Mouse (Mus musculus) megakaryocyte, embryonic 14.5 days (primary cell): ENCODE results near the gene Magohb. TPM values are rescaled to one million over a fixed set of nuclear protein-coding genes. Genes with fewer than 3 reads are reported as not detected.

Experiments used
- H3K27me3 ChIP-seq: replicated peaks from 2 replicates; pipeline ENCODE3; 2012; ENCODE audit warnings: inconsistent platforms
- H3K36me3 ChIP-seq: replicated peaks from 2 replicates; pipeline ENCODE3; 2012; ENCODE audit warnings: low read length, inconsistent platforms, mixed read lengths
- H3K4me1 ChIP-seq: 2 replicates; pipeline ENCODE4 v1.6.1; 2012; ENCODE audit warnings: inconsistent platforms
- H3K4me3 ChIP-seq: replicated peaks from 2 replicates; pipeline ENCODE3; 2012; ENCODE audit warnings: moderate library complexity, mild to moderate bottlenecking, inconsistent platforms
- H3K9me3 ChIP-seq: 2 replicates; pipeline ENCODE4 v1.6.1; 2012; ENCODE audit warnings: inconsistent platforms
- FLI1 ChIP-seq: IDR thresholded peaks from 2 replicates; pipeline ENCODE4 v1.6.1; 2012; ENCODE audit warnings: low read length, inconsistent platforms, mixed read lengths
- GATA1 ChIP-seq: IDR thresholded peaks from 3 replicates; pipeline ENCODE4 v1.6.1; 2012; ENCODE audit warnings: mixed read lengths, low read length, inconsistent platforms, borderline replicate concordance
- polyA plus RNA-seq: library from polyadenylated mRNA; stranded (reverse); fragments of >175 nt; gene quantifications from 2 replicates; pipeline ENCODE4 v1.2.3, GENCODE M21; 2012; ENCODE audit warnings: low replicate concordance; ENCODE audit not compliant: insufficient read depth

The Magohb gene
- not detected in 2 replicates for polyA plus RNA-seq

DNA sequence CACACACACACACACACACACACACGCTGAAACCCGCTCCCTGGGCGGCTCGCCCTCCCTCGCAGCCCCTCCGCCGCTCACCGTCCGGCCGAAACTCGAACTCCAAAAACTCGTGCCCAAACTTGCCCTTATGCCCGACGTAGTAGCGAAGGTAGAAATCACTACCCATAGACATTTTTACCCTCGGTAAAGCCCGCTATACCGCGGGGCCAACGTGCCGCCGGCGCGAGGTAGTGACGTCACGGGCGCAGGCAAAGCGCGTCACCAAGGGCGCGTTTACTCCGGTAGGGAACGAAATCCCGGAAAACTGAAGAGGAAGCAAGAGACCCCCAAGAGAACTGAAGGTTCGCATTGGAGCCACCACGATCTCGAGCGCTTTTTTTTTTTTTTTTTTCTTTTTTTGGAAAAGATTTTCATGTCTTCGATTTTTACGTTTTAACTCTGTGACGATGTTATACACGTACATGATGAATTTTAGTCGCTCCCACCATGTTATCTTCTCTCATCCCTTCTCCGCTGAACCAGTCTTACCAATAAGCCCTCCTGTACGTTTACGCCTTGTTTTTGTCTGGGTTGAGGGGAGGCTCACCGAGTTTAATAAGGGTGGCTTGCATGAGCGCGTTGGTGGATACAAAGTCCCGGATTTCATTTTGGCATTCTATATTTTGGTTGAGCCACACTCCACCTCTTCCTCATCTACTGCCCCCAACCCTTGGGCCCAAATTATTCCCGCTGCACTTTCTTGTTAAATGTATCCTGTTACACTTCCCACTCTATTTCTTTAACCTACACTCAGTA is at the start of gene Magohb:
Magohb (minus strand) TSS at position 254 of the 798 bp plus-strand sequence.
- Histone ChIP-seq H3K4me3 (peak within 1 kb of the TSS; percentile 94), H3K9me3 (no peaks in the 10 kb centered on the region), H3K36me3 (peaks cover 2% of the 10 kb centered on the region), H3K27me3 (no peaks in the 10 kb centered on the region), H3K4me1 (peaks cover 38% of the 10 kb centered on the region)
- TF ChIP-seq GATA1: no peak
- no peak for TF ChIP-seq FLI1

DNA sequence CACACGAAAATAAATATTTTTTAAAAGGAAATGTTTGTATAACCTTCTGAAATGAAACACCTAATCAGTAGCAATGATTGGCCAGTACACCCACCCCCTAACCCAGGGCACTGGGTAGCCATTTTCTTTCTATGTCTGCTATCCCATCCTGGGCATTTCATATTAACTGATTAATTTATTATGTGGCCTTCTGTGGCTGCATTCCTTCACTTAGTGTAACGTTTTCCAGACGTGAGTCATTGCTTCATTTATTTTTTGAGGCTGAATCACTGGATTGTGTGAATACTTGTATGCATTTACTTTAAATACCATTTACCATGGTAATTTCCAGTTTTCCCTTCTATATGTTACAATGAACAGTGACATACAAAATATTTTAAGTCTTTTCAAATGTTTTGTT is 47.0 kb upstream of the Magohb start:
- Histone ChIP-seq H3K27me3 (peaks cover 13% of the 10 kb centered on the region), H3K4me3 (no peak overlapping the region), H3K4me1 (peaks cover 8% of the 10 kb centered on the region; the same call in 1 of the 2 replicates), H3K9me3 (peaks cover 9% of the 10 kb centered on the region), H3K36me3 (no peaks in the 10 kb centered on the region)
- no peak for TF ChIP-seq GATA1

DNA sequence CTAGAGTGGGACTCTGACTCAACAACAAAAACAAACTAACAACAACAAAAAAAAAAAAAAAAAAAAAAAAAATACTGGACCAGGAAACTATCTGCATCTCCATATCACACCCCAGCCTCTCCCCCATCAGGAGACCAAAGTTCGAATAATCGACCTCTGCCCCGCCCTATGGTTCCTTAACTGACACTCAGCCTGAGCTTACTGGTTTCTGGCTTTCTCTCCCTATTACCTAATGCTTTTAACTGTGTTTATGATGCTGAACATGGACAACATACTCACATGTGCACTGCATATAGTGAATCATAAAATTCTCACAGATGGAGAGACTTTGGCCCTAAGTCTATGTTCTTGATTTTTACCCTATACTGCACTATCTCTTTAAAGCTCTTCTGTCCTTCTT is 46.3 kb upstream of the Magohb start:
- TF ChIP-seq FLI1: no peak
- TF ChIP-seq GATA1: no peak
- Histone ChIP-seq H3K4me3 (no peak overlapping the region), H3K36me3 (no peaks in the 10 kb centered on the region), H3K27me3 (peaks cover 7% of the 10 kb centered on the region), H3K9me3 (peaks cover 9% of the 10 kb centered on the region), H3K4me1 (peaks cover 6% of the 10 kb centered on the region; the same call in 1 of the 2 replicates)

DNA sequence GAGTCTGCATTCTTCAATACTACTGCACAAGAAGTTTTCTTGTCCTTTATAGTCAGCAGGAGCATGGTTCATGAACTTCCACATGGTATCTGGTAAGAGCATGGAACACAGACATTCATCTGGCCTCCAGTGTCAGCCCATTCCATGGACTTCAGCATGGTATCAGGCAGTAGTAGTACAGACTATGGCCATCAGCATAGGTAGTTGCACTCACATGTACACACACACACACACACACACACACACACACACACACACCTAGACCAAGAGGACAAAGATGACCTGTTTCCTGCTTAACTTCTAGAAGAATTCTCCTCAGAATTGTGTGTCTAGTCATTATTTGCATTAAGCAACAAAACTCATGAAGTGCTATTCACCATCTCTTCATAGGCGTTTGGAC is 45.7 kb upstream of the Magohb start:
- Histone ChIP-seq H3K9me3 (peaks cover 9% of the 10 kb centered on the region), H3K4me3 (no peak overlapping the region), H3K27me3 (peaks cover 4% of the 10 kb centered on the region), H3K4me1 (peaks cover 3% of the 10 kb centered on the region; the same call in 1 of the 2 replicates), H3K36me3 (no peaks in the 10 kb centered on the region)
- TF ChIP-seq GATA1: no peak
- no peak for TF ChIP-seq FLI1

DNA sequence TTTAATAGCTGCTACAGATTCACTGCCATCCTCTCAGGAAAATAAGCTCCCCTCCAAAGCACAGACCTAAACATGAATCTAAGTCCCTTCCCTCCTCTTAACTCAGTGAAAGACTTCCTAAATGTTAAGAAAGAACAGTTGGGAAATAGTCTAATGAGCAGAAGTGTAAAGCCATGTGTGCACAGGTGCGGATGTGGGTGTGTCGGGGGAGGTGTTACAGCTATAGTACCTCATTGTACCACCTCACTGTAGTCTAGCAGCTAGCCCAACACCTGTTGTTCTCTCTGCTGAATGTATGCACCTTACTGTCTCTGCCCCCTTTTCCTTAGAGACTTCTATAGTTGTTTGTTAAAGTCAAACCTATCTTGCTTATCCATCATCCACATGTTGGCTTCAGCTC is 34.0 kb upstream of the Magohb start:
- Histone ChIP-seq H3K36me3 (no peaks in the 10 kb centered on the region), H3K27me3 (peaks cover 4% of the 10 kb centered on the region), H3K9me3 (no peaks in the 10 kb centered on the region), H3K4me1 (peaks cover 3% of the 10 kb centered on the region), H3K4me3 (no peak overlapping the region)
- TF ChIP-seq GATA1 (no peak), FLI1 (no peak)

DNA sequence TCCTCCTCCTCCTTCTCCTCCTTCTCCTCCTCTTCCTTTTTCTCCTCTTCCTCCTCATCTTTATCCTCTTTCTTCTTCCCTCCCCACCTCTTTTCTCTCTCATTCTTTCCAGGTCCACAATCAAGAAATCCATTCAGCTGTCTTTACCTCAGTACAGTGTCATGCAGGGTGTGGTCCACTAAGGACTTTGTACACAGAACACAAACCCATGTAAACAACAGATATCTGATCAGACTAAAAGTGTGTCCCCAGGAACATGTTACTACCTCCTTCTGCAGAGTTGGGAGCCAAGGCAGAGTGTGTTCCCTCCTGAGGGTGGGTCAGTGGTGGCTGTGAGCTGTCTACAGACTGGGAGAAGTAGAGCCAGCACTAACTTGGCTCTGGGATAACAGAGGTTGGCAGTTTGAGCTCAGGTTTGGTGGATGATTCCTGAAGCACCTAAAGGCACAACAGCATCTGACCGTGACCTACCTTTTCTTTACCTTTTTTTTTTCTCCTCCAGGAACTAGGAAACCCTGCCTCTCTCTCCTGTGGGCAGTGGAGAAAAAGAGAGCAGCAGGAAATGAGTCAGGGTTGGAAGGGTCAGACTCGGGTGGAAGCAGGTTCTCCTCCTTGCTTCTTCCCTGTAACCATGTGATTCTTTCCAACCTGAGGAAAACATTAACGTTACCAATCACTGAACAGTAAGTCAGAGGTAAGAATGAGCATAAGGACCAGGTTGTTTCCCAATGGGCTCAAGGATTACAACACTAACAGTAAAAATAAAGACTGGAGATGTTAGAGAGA is 29.0 kb upstream of the Magohb start:
- no peak for TF ChIP-seq GATA1
- no peak for TF ChIP-seq FLI1
- Histone ChIP-seq H3K9me3 (no peaks in the 10 kb centered on the region), H3K4me3 (no peak overlapping the region), H3K27me3 (peaks cover 14% of the 10 kb centered on the region), H3K36me3 (no peaks in the 10 kb centered on the region), H3K4me1 (peaks cover 12% of the 10 kb centered on the region)

DNA sequence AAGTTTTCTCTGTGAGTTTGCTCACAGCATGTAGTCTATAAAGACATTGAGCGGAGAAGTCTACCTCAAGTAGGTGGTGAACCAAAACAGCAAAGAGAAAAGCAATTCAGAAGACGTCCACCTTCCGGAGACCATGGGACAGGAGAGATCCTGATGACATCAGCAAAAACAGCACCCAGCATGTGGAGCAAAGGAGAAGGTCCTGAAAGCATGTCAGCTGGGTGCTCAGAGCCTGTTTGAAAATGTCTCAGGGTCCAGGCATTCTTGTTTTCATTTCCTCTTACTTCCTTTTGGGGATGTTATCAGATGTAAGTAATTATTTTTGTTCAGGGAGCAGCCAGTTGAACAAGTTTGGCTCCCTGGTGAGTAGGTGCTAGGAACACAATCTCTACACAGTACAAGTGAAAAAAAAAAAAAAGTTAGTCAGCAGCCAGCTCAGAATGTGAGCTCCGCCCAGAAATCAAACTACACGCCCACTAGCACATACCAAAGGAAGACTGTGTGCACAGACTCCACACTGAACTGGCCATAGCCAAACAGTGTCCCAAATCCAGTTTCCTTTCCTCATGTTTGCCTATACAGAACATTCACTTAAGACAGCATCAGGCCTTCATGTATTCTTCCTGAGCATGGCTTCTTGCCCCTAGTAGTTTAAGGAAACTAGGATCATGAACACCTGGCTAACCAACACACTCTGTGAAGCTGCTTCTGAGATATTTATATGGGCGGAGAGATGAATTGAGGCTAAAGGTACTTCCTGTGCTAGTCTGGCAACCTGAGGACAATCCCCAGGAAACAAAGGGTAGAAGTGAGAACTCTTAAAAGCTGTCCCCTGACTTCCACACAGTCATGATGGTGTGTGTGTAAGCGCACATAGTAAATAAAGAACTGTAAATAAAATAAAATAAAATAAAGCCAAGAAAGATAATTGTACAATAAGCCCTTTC is 23.4 kb upstream of the Magohb start:
- no peaks in the 10 kb centered on the region for H3K36me3 ChIP-seq
- H3K9me3 ChIP-seq: no peaks in the 10 kb centered on the region
- H3K27me3 ChIP-seq: peaks cover 15% of the 10 kb centered on the region
- H3K4me1 ChIP-seq: peaks cover 8% of the 10 kb centered on the region
- no peak for TF ChIP-seq GATA1
- TF ChIP-seq FLI1: no peak
- no peak overlapping the region for H3K4me3 ChIP-seq

DNA sequence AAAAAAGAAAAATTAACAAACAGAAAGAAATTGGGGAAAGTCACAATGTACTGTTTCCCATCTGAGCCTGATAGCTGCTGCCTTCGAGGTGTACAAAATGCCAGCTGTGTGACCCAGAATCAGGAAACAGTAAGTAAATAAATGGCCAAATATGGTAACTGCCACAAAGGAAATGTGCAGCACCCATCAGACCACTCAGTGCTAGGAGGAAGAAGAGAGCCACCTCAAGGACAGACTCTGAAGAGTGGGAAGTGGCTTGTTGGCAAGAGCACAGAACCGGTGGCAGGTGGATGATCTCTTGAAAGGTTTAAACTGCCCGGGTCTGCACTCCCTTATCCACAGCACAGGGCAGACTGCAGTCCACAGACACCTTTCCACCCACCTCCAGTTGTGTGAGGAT is 15.0 kb upstream of the Magohb start:
- Histone ChIP-seq H3K9me3 (no peaks in the 10 kb centered on the region), H3K36me3 (no peaks in the 10 kb centered on the region), H3K4me1 (peaks cover 13% of the 10 kb centered on the region), H3K4me3 (no peak overlapping the region), H3K27me3 (peaks cover 6% of the 10 kb centered on the region)
- TF ChIP-seq FLI1 (no peak), GATA1 (no peak)

DNA sequence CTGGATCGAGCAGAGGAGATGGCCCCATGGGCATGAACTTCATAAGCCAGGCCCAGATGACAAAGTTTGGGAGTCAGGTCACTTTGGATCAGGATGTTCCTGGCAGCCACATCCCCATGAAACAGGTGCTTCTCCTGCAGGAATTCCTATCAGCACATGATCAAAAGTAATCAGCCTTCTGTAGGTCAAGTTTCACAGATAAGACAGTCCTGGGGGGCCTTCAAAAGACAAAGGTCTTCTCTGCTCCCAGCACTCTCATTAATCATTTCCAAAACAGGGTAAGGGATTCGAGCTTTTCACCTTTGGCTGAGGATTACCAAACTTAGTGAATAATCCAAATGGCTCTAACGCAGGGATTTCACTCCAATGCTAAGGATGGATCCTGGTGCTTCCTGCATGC is 11.7 kb upstream of the Magohb start:
- Histone ChIP-seq H3K9me3 (no peaks in the 10 kb centered on the region), H3K4me1 (peaks cover 26% of the 10 kb centered on the region), H3K36me3 (no peaks in the 10 kb centered on the region), H3K27me3 (no peaks in the 10 kb centered on the region), H3K4me3 (no peak overlapping the region)
- TF ChIP-seq GATA1: no peak
- TF ChIP-seq FLI1: no peak
